Mouse (Mus musculus) induced T-regulatory cell, adult 2 months (primary cell): Measurements from ENCODE around the gene Pde4d.

Experiments
- DNase-seq: peaks from one replicate; pipeline ENCODE4 v3.0.0-alpha.2; 2012; ENCODE audit warnings: low read depth

Gene Pde4d

DNA sequence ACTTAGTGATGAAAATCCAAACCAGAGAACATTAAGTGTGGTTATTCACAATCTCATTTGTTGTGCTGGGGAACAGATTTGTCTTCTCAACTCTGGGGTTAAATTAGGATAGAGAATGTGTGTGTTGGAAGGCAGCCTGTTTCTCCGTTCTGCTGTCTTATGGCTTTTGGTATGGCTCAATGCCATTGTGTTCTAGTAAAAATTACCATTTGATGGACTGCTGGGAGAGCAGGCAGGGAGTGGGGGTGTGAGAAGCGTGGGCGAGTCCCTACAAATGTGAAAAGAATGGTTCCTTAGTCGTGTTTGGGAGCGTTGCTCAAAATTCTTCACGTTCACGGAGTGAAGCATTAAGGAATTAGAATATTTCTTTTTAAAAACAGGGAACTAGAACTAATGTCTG, 597.4 kb downstream of the Pde4d start:
- no peak for DNase-seq

DNA sequence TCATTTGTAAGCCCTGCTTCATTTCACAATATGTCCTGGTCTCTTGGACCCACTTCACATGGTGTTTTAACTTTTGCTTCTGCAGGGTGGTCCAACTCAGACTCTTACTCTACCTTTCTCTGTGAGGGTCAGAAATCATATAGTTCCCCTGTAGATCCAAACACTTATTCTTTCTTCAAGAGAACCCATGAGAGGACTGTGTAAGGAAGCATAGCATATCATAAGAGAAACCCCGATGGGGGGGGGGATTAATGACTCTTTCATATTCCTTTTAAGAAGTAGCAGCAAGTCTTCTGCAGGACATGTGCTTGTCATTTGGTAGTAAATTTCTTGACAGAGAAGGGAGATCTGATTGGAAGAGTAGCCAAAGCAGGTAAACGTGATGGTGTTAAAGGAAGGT, 603.1 kb downstream of the Pde4d start:
- DNase-seq = no peak

- DNase-seq = no peak
These were observed 603.7 kb downstream of the Pde4d start for GRCm38 (mm10) chr13:109053242-109054018.

GRCm38 (mm10) chr13:109058045-109058444, 608.3 kb downstream of the Pde4d start:
- no peak for DNase-seq

- no peak for DNase-seq
These were observed 616.9 kb downstream of the Pde4d start for GRCm38 (mm10) chr13:109066581-109067159.

GRCm38 (mm10) chr13:109068258-109069219, 618.8 kb downstream of the Pde4d start:
- no peak for DNase-seq

DNA sequence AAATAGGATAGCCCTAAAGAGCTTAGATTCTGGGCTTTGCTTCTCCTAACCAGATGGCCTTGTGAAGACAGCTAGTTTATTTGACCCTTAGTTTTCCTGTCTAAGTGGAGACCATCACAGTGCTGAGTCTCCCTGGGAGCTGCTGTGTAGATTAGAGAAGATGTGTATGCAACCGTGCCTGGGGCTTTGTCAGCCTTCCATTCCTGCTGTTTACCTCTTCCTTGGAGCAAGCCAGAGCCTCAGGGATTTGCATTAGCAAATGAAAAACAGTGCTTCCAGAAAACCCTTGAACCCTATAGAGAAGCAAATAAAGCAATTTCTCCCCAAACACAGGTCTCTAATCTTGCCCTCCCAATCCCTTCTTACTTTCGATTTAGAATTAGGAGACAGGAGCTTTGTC, 623.6 kb downstream of the Pde4d start:
- DNase-seq = no peak

GRCm38 (mm10) chr13:109074078-109074477, 624.3 kb downstream of the Pde4d start:
- DNase-seq = no peak

DNA sequence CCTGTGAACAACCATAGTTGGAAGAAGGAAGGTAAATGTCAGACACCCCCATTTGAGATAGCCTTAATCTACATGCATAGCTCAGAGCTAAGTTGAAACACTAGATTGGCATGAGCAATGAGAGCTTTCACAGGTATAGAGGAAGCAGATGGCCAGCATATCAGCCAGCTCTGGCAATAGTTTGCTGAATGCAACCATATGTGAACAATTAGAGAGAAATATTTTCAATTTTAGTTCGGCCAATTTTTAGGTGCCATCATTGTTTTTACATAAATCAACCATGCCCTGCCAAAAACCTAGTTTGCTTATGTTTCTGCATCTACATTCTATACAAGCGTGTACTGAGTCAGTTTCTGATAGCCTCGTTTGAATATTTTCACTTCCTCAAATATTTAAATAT, 642.9 kb downstream of the Pde4d start:
- no peak for DNase-seq

- no peak for DNase-seq
These were observed 646.9 kb downstream of the Pde4d start for GRCm38 (mm10) chr13:109096654-109097053.

GRCm38 (mm10) chr13:109116004-109116341, 666.2 kb downstream of the Pde4d start:
- DNase-seq = no peak

- DNase-seq = no peak
These were observed 666.8 kb downstream of the Pde4d start for GRCm38 (mm10) chr13:109116342-109117201.

- DNase-seq = no peak
These were observed 667.6 kb downstream of the Pde4d start for GRCm38 (mm10) chr13:109117210-109117791.

GRCm38 (mm10) chr13:109118296-109118800, 668.6 kb downstream of the Pde4d start:
- no peak for DNase-seq

- no peak for DNase-seq
These were observed 672.1 kb downstream of the Pde4d start for GRCm38 (mm10) chr13:109121867-109122266.

DNA sequence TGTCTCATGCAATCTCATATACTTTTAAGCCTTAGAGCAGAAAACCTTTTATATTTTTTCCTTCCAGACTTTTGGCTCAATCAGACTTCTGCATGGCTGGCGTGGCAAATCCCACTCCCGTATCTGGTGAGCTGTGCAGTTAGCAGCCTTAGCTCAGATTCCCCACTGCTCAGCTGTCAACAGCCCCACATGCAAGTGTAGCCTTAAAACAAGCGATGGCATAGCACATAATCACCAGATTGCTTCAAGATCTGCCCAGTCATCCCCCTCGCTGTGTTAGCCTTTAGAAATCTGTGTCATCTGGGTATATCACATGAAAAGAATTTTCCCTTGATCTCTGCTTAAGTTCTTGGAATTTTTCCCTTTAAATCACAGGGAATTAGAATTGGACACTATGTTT, 686.7 kb downstream of the Pde4d start:
- no peak for DNase-seq

DNA sequence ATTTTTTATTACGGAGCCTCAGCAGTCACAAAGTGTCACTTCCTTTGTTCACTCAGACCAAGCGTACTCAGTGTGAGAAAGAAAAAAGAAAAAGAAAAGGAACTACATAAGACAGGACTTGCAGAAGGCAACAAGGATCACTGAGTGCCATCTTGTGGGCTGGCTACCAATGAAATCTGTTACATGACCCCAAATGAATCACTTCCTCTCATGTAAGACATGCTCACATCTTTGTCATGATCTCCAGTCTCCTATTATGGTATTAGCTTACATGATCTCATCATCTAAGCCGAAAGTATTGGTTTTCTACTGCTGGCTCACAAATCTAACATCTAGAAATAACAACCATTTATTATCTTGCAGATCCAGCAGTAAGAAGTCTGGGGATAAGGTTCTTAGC, 709.0 kb downstream of the Pde4d start:
- DNase-seq = no peak

DNA sequence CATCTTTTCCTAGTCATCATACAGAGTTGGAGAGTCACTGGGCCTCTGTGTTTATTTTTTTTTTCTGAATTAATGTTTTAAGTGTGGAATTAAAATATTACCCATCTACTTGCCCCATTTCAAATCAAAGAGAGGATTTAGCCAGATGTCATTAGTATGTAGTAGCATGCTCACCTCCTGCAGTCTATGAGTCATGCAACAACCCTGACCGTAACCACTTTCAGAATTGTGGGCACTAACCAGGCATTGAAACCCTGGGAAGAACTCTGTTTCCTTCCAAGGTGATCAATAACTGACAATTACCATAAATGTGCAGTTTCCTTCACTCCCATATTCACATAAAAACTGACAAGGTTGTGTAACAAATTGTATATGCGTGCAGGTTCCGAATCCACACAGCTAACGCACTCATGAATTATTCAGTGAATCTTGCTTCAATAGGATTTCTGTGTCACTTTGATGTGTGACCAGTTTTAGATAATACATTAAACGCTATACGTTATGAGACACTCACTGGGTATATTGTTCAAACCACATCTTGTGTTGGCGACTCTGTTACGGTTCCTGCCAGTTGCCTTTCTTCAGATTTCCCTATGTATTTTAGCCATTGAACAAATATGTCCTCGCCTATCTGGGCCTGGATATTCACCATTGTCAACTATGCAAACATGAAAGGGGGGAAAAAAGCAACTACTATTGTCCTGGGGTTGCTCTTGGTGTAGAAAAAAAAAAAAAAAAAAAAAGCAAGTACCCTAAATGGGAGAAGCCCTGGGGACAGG, 719.0 kb downstream of the Pde4d start:
- DNase-seq = no peak

DNA sequence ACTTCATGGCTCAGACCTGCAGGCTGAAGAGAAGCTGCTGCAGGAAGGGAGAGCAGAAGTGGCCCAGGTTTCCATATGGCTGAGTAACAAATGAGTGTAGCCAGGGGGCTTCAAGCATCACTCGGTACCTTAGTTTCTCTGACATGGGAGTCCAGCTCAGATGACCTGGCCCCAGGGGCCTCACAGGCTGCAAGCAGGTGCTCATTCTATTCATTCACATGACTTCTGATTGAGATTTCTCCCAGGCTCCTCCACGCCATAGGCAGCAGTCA, 719.5 kb downstream of the Pde4d start:
- no peak for DNase-seq

DNA sequence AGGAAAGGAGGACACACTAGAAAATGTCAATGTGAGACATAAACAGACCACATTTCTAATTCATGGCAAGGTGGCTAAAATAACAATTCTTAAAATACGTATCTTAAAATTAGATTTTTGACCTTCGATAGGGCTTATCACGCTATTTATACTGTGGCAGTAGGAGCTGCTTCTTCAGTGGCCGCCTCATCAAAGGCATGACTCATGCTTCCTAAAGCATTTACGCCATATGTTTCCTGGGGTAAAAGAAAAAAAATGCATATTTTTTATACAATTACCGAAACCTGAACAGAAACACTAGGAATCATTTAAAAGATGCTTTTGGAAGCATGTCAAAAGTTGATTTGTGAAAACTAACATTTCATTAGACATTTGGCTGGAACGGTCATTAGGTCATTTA, 721.9 kb downstream of the Pde4d start:
- DNase-seq = no peak

GRCm38 (mm10) chr13:109175281-109175680, 725.5 kb downstream of the Pde4d start:
- DNase-seq = no peak
